Mouse (Mus musculus): Measurements from ENCODE around the gene Npas2.

DNA sequence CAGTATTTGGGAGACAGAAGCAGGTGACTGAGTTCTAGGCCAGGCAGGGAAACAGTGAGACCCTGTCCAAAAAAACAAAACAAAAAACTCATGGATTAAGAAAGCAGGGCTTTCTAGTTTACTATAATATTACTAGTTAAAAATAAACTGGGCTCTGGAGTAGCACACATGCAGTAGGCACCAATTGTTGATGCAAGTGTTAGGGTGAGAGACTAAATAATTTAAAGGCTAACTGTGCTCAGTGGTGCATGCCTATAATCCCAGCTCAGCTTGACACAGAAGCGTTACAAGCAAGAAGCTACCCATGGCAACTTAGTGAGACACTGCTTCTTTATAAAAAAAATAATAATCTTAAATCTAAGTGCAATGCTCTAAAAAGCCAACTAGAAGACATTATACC lies 185.0 kb downstream of the Npas2 start:
- no peak for TF ChIP-seq POLR2A (IDR thresholded peaks at IDR 0.05; ENCODE audit: control insufficient read depth, low read depth, low read length)
- TF ChIP-seq CTCF (IDR thresholded peaks at IDR 0.05; ENCODE audit: control insufficient read depth, insufficient read depth, insufficient replicate concordance, low read depth, low read length), result no peak
